Mouse (Mus musculus) neutrophil, adult 5-6 weeks (primary cell): ENCODE results near the gene Tdgf1. TPM values are rescaled to one million over a fixed set of nuclear protein-coding genes. Genes with fewer than 3 reads are reported as not detected.

Source experiments
- ATAC-seq: fragments of 151-379, 151-347 bp; 2 replicates; pipeline ENCODE4 v1.8.0; 2017; ENCODE audit warnings: mild to moderate bottlenecking, moderate TSS enrichment; ENCODE audit not compliant: insufficient number of reproducible peaks, poor library complexity, low FRiP score, severe bottlenecking; ENCODE audit errors: extremely low read depth
- total RNA-seq: library from RNA; stranded (forward); fragments of 200-1000 nt; gene quantifications from 2 replicates; pipeline ENCODE4 v1.2.3, GENCODE M21; 2017

The Tdgf1 gene
- total RNA-seq, 1 experiment from 2014 or later: 1.0 TPM

- ATAC-seq: no peak
Measured at GRCm38 (mm10) chr9:110890026-110890783, 55.8 kb downstream of the Tdgf1 start.

Other genes with a start within 250 kb of the Tdgf1 start
- gene Myl3, start 204.3 kb downstream of the Tdgf1 start, total RNA-seq: not detected in 2 replicates
- gene Pth1r, start 199.0 kb downstream of the Tdgf1 start, total RNA-seq: not detected in 2 replicates
- not detected in 2 replicates for gene Prss42, start 148.0 kb downstream of the Tdgf1 start, total RNA-seq
- not detected in 2 replicates for gene Prss44, start 132.2 kb downstream of the Tdgf1 start, total RNA-seq
- not detected in 2 replicates for gene Prss43, start 119.5 kb downstream of the Tdgf1 start, total RNA-seq
- not detected in 2 replicates for gene Prss45, start 111.6 kb downstream of the Tdgf1 start, total RNA-seq
- gene Prss46, start 101.7 kb downstream of the Tdgf1 start, total RNA-seq: not detected in 2 replicates
- gene Prss50, start 88.2 kb downstream of the Tdgf1 start, total RNA-seq: not detected in 2 replicates
- gene Als2cl, start 66.3 kb downstream of the Tdgf1 start, total RNA-seq: 16.4 and 18.2 TPM in 2 replicates
- gene Tmie, start 66.0 kb downstream of the Tdgf1 start, total RNA-seq: 2.6 and 2.9 TPM in 2 replicates
- 1.4 TPM in 1 of 2 replicates, not detected in the other for gene Fam240a, start 29.3 kb downstream of the Tdgf1 start, total RNA-seq
- not detected in 2 replicates for gene Lrrc2, start 5.4 kb upstream of the Tdgf1 start, total RNA-seq
- gene Rtp3, start 44.4 kb upstream of the Tdgf1 start, total RNA-seq: not detected in 2 replicates
- gene Ltf, start 73.1 kb upstream of the Tdgf1 start, total RNA-seq: 19.4 and 33.3 TPM in 2 replicates
- gene Ccrl2, start 111.4 kb upstream of the Tdgf1 start, total RNA-seq: 12.0 and 12.5 TPM in 2 replicates
- 95.8 and 97.4 TPM in 2 replicates for gene Lrrfip2, start 171.4 kb upstream of the Tdgf1 start, total RNA-seq